10 mouse cellular contexts compared by ENCODE assay signal in the genomic region with DNA sequence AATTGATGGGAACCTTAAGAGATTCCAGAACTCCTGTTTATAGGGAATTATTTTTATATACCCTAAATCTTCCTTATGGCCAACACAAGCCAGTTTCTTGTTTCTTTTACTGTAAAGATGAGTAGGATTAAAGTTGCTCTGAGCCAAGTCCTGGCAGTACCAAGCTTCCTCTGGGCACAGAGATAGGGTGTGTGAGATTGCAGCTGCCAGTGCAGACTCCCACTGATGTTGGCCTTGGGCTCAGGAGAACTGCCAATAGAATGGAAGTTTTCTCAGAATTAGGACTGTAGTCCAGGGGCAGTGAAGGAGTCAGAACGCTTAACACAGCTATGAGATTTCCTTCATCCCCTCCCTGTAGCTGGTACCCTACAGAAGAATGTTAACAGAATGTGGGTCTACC. TPM values are rescaled to one million over a fixed set of nuclear protein-coding genes. Genes with fewer than 3 reads are reported as not detected.
A peak's percentile ranks its signal among the peaks of the same experiment; 100 is the strongest.
DNase-seq lines count a peak whose midpoint lies in the region; ATAC-seq and TF ChIP-seq lines count a peak whose summit lies in the region.
"Had no signal": no experiment of that assay in that cellular context is flagged by ENCODE, and none has a peak within 500 bp of the region (broad histone marks: within the 10 kb centered on the region; RNA-seq: fewer than 3 reads in every experiment).

No protein-coding gene starts in this region.

- H3K4me3 ChIP-seq in heart, embryonic 14.5 days (ENCODE audit: control insufficient read depth in 1 of 2, insufficient read depth in 1 of 2, low read depth in 1 of 2, low read length in 2 of 2) = peak overlapping the region in 1 of 2 experiments; percentile 87; a peak in 2 of 4 replicates
- H3K4me3 ChIP-seq in forebrain, embryonic 16.5 days (replicated peaks; ENCODE audit: low read length) = no peak overlapping the region; the same call in 1 of the 2 replicates
- H3K4me3 ChIP-seq in liver, postnatal 0 days (ENCODE audit: low read depth, low read length) = peak overlapping the region; percentile 91; the same call in 1 of the 2 replicates

- no peak for TF ChIP-seq CTCF in liver, postnatal 0 days (IDR thresholded peaks at IDR 0.05; ENCODE audit: low read depth)

- no peaks in the 10 kb centered on the region for H3K9me3 ChIP-seq in heart, embryonic 14.5 days (ENCODE audit: control insufficient read depth, low read length)
- no peaks in the 10 kb centered on the region for H3K9me3 ChIP-seq in forebrain, embryonic 16.5 days (ENCODE audit: control insufficient read depth, low read length)
- no peaks in the 10 kb centered on the region for H3K9me3 ChIP-seq in liver, postnatal 0 days (ENCODE audit: low read length)

- no peak for TF ChIP-seq EP300 in liver, postnatal 0 days (IDR thresholded peaks at IDR 0.05; ENCODE audit: low read depth)

- H3K27me3 ChIP-seq in heart, embryonic 14.5 days (ENCODE audit: control insufficient read depth, insufficient read depth, low read length) = no peaks in the 10 kb centered on the region
- H3K27me3 ChIP-seq in forebrain, embryonic 16.5 days (replicated peaks; ENCODE audit: control insufficient read depth, insufficient read depth, low read length) = no peaks in the 10 kb centered on the region
- no peaks in the 10 kb centered on the region for H3K27me3 ChIP-seq in liver, postnatal 0 days (ENCODE audit: insufficient read depth, low read length)

- H3K4me2 ChIP-seq in heart, embryonic 14.5 days (ENCODE audit: low read length) = peak overlapping the region; percentile 97
- peak overlapping the region; percentile 88 for H3K4me2 ChIP-seq in forebrain, embryonic 16.5 days (ENCODE audit: low read length)
- peak overlapping the region; percentile 96 for H3K4me2 ChIP-seq in liver, postnatal 0 days (ENCODE audit: low read depth, low read length)

- peaks cover 4 to 42% of the 10 kb centered on the region in 2 experiments for H3K4me1 ChIP-seq in heart, embryonic 14.5 days (ENCODE audit: control insufficient read depth in 2 of 2, insufficient read depth in 2 of 2, low read length in 2 of 2)
- peaks cover 21% of the 10 kb centered on the region for H3K4me1 ChIP-seq in forebrain, embryonic 16.5 days (replicated peaks; ENCODE audit: control insufficient read depth, insufficient read depth, low read length)
- peaks cover 24% of the 10 kb centered on the region for H3K4me1 ChIP-seq in liver, postnatal 0 days (ENCODE audit: insufficient read depth)

- intact Hi-C loops in heart, postnatal 10 days (cut with DNase I) = no loop called here

- no peak for ATAC-seq in heart, embryonic 14.5 days (ENCODE audit: insufficient number of reproducible peaks, insufficient read depth, low FRiP score, low read depth)
- ATAC-seq in forebrain, embryonic 16.5 days = no peak
- no peak for ATAC-seq in liver, postnatal 0 days

- peak overlapping the region; percentile 95 for H3K9ac ChIP-seq in heart, embryonic 14.5 days (ENCODE audit: low read length)
- H3K9ac ChIP-seq in forebrain, embryonic 16.5 days (replicated peaks; ENCODE audit: low read depth, low read length) = no peak overlapping the region
- no peak overlapping the region for H3K9ac ChIP-seq in liver, postnatal 0 days (replicated peaks)

- H3K27ac ChIP-seq in heart, embryonic 14.5 days (replicated peaks in 1 of 2; ENCODE audit: control insufficient read depth in 1 of 2, insufficient read depth in 1 of 2, low read depth in 2 of 2, low read length in 2 of 2) = peak overlapping the region in 1 of 2 experiments; percentile 90; a peak in 1 of 4 replicates
- no peak overlapping the region for H3K27ac ChIP-seq in forebrain, embryonic 16.5 days (ENCODE audit: low read length)
- H3K27ac ChIP-seq in liver, postnatal 0 days (ENCODE audit: low read depth) = no peak overlapping the region

- no peak for DNase-seq in heart, postnatal 10 days
- DNase-seq in NIH3T3 (ENCODE audit: low read depth) (peak; percentile 13), MN1 (ENCODE audit: low spot score) (no peak)
- no peak for DNase-seq in liver, postnatal 0 days
- no peak for DNase-seq in yolk sac, embryonic 10.5 days (ENCODE audit: low spot score)
- DNase-seq in spleen, postnatal 36 days (ENCODE audit: low spot score in 2 of 2) = no peak

- peaks cover 59% of the 10 kb centered on the region for H3K36me3 ChIP-seq in heart, embryonic 14.5 days (ENCODE audit: control insufficient read depth, insufficient read depth, low read length)
- peaks cover 3% of the 10 kb centered on the region; the same call in 1 of the 2 replicates for H3K36me3 ChIP-seq in forebrain, embryonic 16.5 days (ENCODE audit: control insufficient read depth, insufficient read depth)
- peaks cover 23% of the 10 kb centered on the region for H3K36me3 ChIP-seq in liver, postnatal 0 days (replicated peaks; ENCODE audit: insufficient read depth, low read length)

- WGBS in heart, embryonic 14.5 days = 60% methylated on average over 1 of the region's 1 CpGs
- 57% methylated on average over 1 of the region's 1 CpGs for WGBS in forebrain, embryonic 16.5 days
- WGBS in liver, postnatal 0 days (ENCODE audit: insufficient replicate concordance) = 51% methylated on average over 1 of the region's 1 CpGs

RNA-seq across cellular contexts. Expression of a gene that starts 1.4 kb away (rescaled TPM):
- polyA plus RNA-seq in heart, embryonic 14.5 days (2014; fragmentation: Nextera tagmentation; extraction: Ambion mirVana) = 19.3 and 23.5 TPM in 2 replicates
- 10 to 100 TPM; 22.7 to 26.7 TPM for total RNA-seq in heart, postnatal 10 days (2021)
- 18.9 and 20.2 TPM in 2 replicates for polyA plus RNA-seq in forebrain, embryonic 16.5 days (2015; fragmentation: Nextera tagmentation; extraction: Ambion mirVana)
- polyA plus RNA-seq in liver, postnatal 0 days (2015; fragmentation: Nextera tagmentation; extraction: Ambion mirVana) = 5.4 and 6.3 TPM in 2 replicates

RNA-seq across cellular contexts. Expression of a gene that starts 1.6 kb away (rescaled TPM):
- 2,259 and 2,271 TPM in 2 replicates for polyA plus RNA-seq in heart, embryonic 14.5 days (2014; fragmentation: Nextera tagmentation; extraction: Ambion mirVana)
- total RNA-seq in heart, postnatal 10 days (2021) = 1,000 to 10,000 TPM; 1,980 to 2,006 TPM
- polyA plus RNA-seq in forebrain, embryonic 16.5 days (2015; fragmentation: Nextera tagmentation; extraction: Ambion mirVana) = 641 and 688 TPM in 2 replicates
- 857 and 872 TPM in 2 replicates for polyA plus RNA-seq in liver, postnatal 0 days (2015; fragmentation: Nextera tagmentation; extraction: Ambion mirVana)

RNA-seq across cellular contexts. Expression of a gene that starts 17.8 kb away (rescaled TPM):
- 191 and 195 TPM in 2 replicates for polyA plus RNA-seq in heart, embryonic 14.5 days (2014; fragmentation: Nextera tagmentation; extraction: Ambion mirVana)
- 100 to 1,000 TPM; 144 to 150 TPM for total RNA-seq in heart, postnatal 10 days (2021)
- polyA plus RNA-seq in forebrain, embryonic 16.5 days (2015; fragmentation: Nextera tagmentation; extraction: Ambion mirVana) = 158 and 176 TPM in 2 replicates
- polyA plus RNA-seq in liver, postnatal 0 days (2015; fragmentation: Nextera tagmentation; extraction: Ambion mirVana) = 88.0 and 91.6 TPM in 2 replicates

RNA-seq across cellular contexts. Expression of a gene that starts 19.0 kb away (rescaled TPM):
- 0.14 TPM in 1 of 2 replicates, not detected in the other for polyA plus RNA-seq in heart, embryonic 14.5 days (2014; fragmentation: Nextera tagmentation; extraction: Ambion mirVana)
- not detected for total RNA-seq in heart, postnatal 10 days (2021)
- polyA plus RNA-seq in forebrain, embryonic 16.5 days (2015; fragmentation: Nextera tagmentation; extraction: Ambion mirVana) = not detected in 2 replicates
- polyA plus RNA-seq in liver, postnatal 0 days (2015; fragmentation: Nextera tagmentation; extraction: Ambion mirVana) = 2.1 and 2.8 TPM in 2 replicates
- total RNA-seq: common myeloid progenitor, adult 5-6 weeks; left cerebral cortex, postnatal 25 days had no signal

RNA-seq across cellular contexts. Expression of a gene that starts 39.6 kb away (rescaled TPM):
- polyA plus RNA-seq in heart, embryonic 14.5 days (2014; fragmentation: Nextera tagmentation; extraction: Ambion mirVana) = 10.3 and 10.5 TPM in 2 replicates
- 10 to 100 TPM; 13.9 to 16.8 TPM for total RNA-seq in heart, postnatal 10 days (2021)
- polyA plus RNA-seq in forebrain, embryonic 16.5 days (2015; fragmentation: Nextera tagmentation; extraction: Ambion mirVana) = 16.8 and 18.3 TPM in 2 replicates
- polyA plus RNA-seq in liver, postnatal 0 days (2015; fragmentation: Nextera tagmentation; extraction: Ambion mirVana) = 1.3 and 1.5 TPM in 2 replicates
